28 mouse cellular contexts compared by ENCODE assay signal in genomic region chr12:72038866-72039265, GRCm38 (mm10). TPM values are rescaled to one million over a fixed set of nuclear protein-coding genes. Genes with fewer than 3 reads are reported as not detected.
DNase-seq lines count a peak whose midpoint lies in the region; ATAC-seq lines count a peak whose summit lies in the region.
"Had no signal": no experiment of that assay in that cellular context is flagged by ENCODE, and none has a peak within 500 bp of the region (broad histone marks: within the 10 kb centered on the region; RNA-seq: fewer than 3 reads in every experiment).

No protein-coding gene starts in this region.

- H3K27ac ChIP-seq in heart, embryonic 11.5 days (ENCODE audit: low read depth, low read length) = no peak overlapping the region
- H3K27ac ChIP-seq in heart, embryonic 14.5 days (replicated peaks in 1 of 2; ENCODE audit: control insufficient read depth in 1 of 2, insufficient read depth in 1 of 2, low read depth in 2 of 2, low read length in 2 of 2) = 0 out of 4 replicates have a peak overlapping the region, but pooled peaks have one; percentile 0 to 6
- H3K27ac ChIP-seq: embryonic facial prominence, embryonic 12.5 days; embryonic facial prominence, embryonic 15.5 days; hindbrain, embryonic 12.5 days; hindbrain, embryonic 15.5 days had no signal

- no peak for ATAC-seq in heart, embryonic 11.5 days (replicated peaks; ENCODE audit: insufficient number of reproducible peaks, low FRiP score, low TSS enrichment)
- ATAC-seq in heart, embryonic 14.5 days (ENCODE audit: insufficient number of reproducible peaks, insufficient read depth, low FRiP score, low read depth) = no peak
- ATAC-seq: forebrain, embryonic 14.5 days; forebrain, postnatal 0 days; intestine, postnatal 0 days had no signal

- no peak overlapping the region for H3K9ac ChIP-seq in heart, embryonic 11.5 days (ENCODE audit: low read depth, low read length)
- no peak overlapping the region for H3K9ac ChIP-seq in heart, embryonic 14.5 days (ENCODE audit: low read length)
- H3K9ac ChIP-seq: embryonic facial prominence, embryonic 12.5 days; embryonic facial prominence, embryonic 15.5 days; forebrain, postnatal 0 days; heart, embryonic 12.5 days; hindbrain, embryonic 12.5 days; hindbrain, embryonic 15.5 days had no signal

- H3K36me3 ChIP-seq in heart, embryonic 11.5 days (ENCODE audit: control insufficient read depth, insufficient read depth, low read length) = no peaks in the 10 kb centered on the region
- H3K36me3 ChIP-seq in heart, embryonic 14.5 days (ENCODE audit: control insufficient read depth, insufficient read depth, low read length) = no peaks in the 10 kb centered on the region
- H3K36me3 ChIP-seq: embryonic facial prominence, embryonic 12.5 days; embryonic facial prominence, embryonic 15.5 days; G1E; heart, embryonic 12.5 days; hindbrain, embryonic 12.5 days; hindbrain, embryonic 15.5 days had no signal

- no peaks in the 10 kb centered on the region for H3K27me3 ChIP-seq in heart, embryonic 11.5 days (ENCODE audit: control insufficient read depth, insufficient read depth, low read length)
- H3K27me3 ChIP-seq in heart, embryonic 14.5 days (ENCODE audit: control insufficient read depth, insufficient read depth, low read length) = no peaks in the 10 kb centered on the region
- H3K27me3 ChIP-seq: CH12.LX; embryonic facial prominence, embryonic 12.5 days; embryonic facial prominence, embryonic 15.5 days; heart, embryonic 12.5 days; hindbrain, embryonic 12.5 days; hindbrain, embryonic 15.5 days had no signal

- no peak overlapping the region for H3K4me3 ChIP-seq in heart, embryonic 11.5 days (ENCODE audit: low read depth, low read length)
- H3K4me3 ChIP-seq in heart, embryonic 14.5 days (ENCODE audit: control insufficient read depth in 1 of 2, insufficient read depth in 1 of 2, low read depth in 1 of 2, low read length in 2 of 2) = no peak overlapping the region
- H3K4me3 ChIP-seq: embryonic facial prominence, embryonic 12.5 days; embryonic facial prominence, embryonic 15.5 days; heart, embryonic 12.5 days; hindbrain, embryonic 12.5 days; hindbrain, embryonic 15.5 days had no signal

- H3K4me2 ChIP-seq in heart, embryonic 11.5 days = no peak overlapping the region
- H3K4me2 ChIP-seq in heart, embryonic 14.5 days (ENCODE audit: low read length) = no peak overlapping the region
- H3K4me2 ChIP-seq: embryonic facial prominence, embryonic 12.5 days; embryonic facial prominence, embryonic 15.5 days; heart, embryonic 12.5 days; hindbrain, embryonic 12.5 days; hindbrain, embryonic 15.5 days had no signal

- DNase-seq in heart, adult 11 months = peak; percentile 68
- DNase-seq in heart, postnatal 4 days = no peak
- peak; percentile 36 for DNase-seq in retina, postnatal 1 day
- DNase-seq in retina, embryonic 14.5 days (ENCODE audit: low spot score) = no peak
- DNase-seq: adrenal gland, adult 2 months; adrenal gland, postnatal 14 days; B cell, adult 2 months; cerebellum, adult 11 months; cerebellum, adult 2 months; cerebellum, adult 9-11 months; cerebellum, postnatal 25 days; forebrain, postnatal 0 days; gastrocnemius, postnatal 36 days; heart, postnatal 10 days; kidney, adult 2 months had no signal

- H3K9me3 ChIP-seq in heart, embryonic 11.5 days (replicated peaks; ENCODE audit: control insufficient read depth, low read length) = no peaks in the 10 kb centered on the region
- H3K9me3 ChIP-seq in heart, embryonic 14.5 days (ENCODE audit: control insufficient read depth, low read length) = peaks cover 4% of the 10 kb centered on the region; the same call in 1 of the 2 replicates
- H3K9me3 ChIP-seq: embryonic facial prominence, embryonic 15.5 days; G1E; hindbrain, embryonic 12.5 days had no signal

- peaks cover 21% of the 10 kb centered on the region for H3K4me1 ChIP-seq in heart, embryonic 11.5 days (ENCODE audit: control insufficient read depth, insufficient read depth, low read length)
- peaks cover 13 to 28% of the 10 kb centered on the region in 2 experiments for H3K4me1 ChIP-seq in heart, embryonic 14.5 days (ENCODE audit: control insufficient read depth in 2 of 2, insufficient read depth in 2 of 2, low read length in 2 of 2)
- H3K4me1 ChIP-seq: embryonic facial prominence, embryonic 12.5 days; embryonic facial prominence, embryonic 15.5 days; hindbrain, embryonic 12.5 days; hindbrain, embryonic 15.5 days had no signal

- 14% methylated on average over 2 of the region's 2 CpGs for WGBS in heart, embryonic 11.5 days (ENCODE audit: insufficient replicate concordance)
- WGBS in heart, embryonic 14.5 days = 14% methylated on average over 2 of the region's 2 CpGs

RNA-seq across cellular contexts. Expression of gene Gpr135, which starts 32.1 kb away (rescaled TPM):
- 0.34 and 0.62 TPM in 2 replicates for polyA plus RNA-seq in heart, embryonic 11.5 days (2014; fragmentation: Nextera tagmentation; extraction: Ambion mirVana)
- polyA plus RNA-seq in heart, embryonic 14.5 days (2014; fragmentation: Nextera tagmentation; extraction: Ambion mirVana) = 0.69 and 0.82 TPM in 2 replicates
- under 1 TPM; 0.59 to 0.67 TPM for total RNA-seq in heart, postnatal 4 days (2021)
- total RNA-seq: CH12.LX; common myeloid progenitor, adult 5-6 weeks; G1E; hematopoietic stem cell, adult 5-6 weeks had no signal
- polyA plus RNA-seq: G1E had no signal

RNA-seq across cellular contexts. Expression of gene L3hypdh, which starts 46.4 kb away (rescaled TPM):
- 17.1 and 18.5 TPM in 2 replicates for polyA plus RNA-seq in heart, embryonic 11.5 days (2014; fragmentation: Nextera tagmentation; extraction: Ambion mirVana)
- 20.1 and 26.3 TPM in 2 replicates for polyA plus RNA-seq in heart, embryonic 14.5 days (2014; fragmentation: Nextera tagmentation; extraction: Ambion mirVana)
- 10 to 100 TPM; 12.2 to 13.7 TPM for total RNA-seq in heart, postnatal 4 days (2021)

RNA-seq across cellular contexts. Expression of gene Jkamp, which starts 46.5 kb away (rescaled TPM):
- 54.7 and 62.3 TPM in 2 replicates for polyA plus RNA-seq in heart, embryonic 11.5 days (2014; fragmentation: Nextera tagmentation; extraction: Ambion mirVana)
- 65.2 and 70.5 TPM in 2 replicates for polyA plus RNA-seq in heart, embryonic 14.5 days (2014; fragmentation: Nextera tagmentation; extraction: Ambion mirVana)
- total RNA-seq in heart, postnatal 4 days (2021) = 10 to 100 TPM; 33.2 to 36.1 TPM

Comparison
In these comparisons a context has a peak if more than half of its experiments do, and no peak if none do; other contexts are left out.
1. DNase-seq: peak in heart, adult 11 months (single experiment) and retina, postnatal 1 day (single experiment); none in heart, postnatal 4 days (single experiment) and retina, embryonic 14.5 days (single experiment).